Mouse (Mus musculus) spleen, adult 12 weeks (tissue): ENCODE measurements around the gene Fam110a.
A peak's percentile ranks its signal among the peaks of the same experiment; 100 is the strongest.

ENCODE experiments used
- DNase-seq: peaks from one replicate; pipeline ENCODE4 v3.0.0; 2022; ENCODE audit warnings: low spot score

The Fam110a gene

GRCm38 (mm10) chr2:151930389-151931074 is 49.5 kb downstream of the Fam110a start:
- DNase-seq, result peak; percentile 56

GRCm38 (mm10) chr2:151927103-151927502 is 52.9 kb downstream of the Fam110a start:
- no peak for DNase-seq

- no peak for DNase-seq
These were observed 54.3 kb downstream of the Fam110a start for GRCm38 (mm10) chr2:151925715-151926114.

- no peak for DNase-seq
These were observed 55.7 kb downstream of the Fam110a start for GRCm38 (mm10) chr2:151924276-151924675.

- no peak for DNase-seq
These were observed 58.4 kb downstream of the Fam110a start for GRCm38 (mm10) chr2:151921596-151921995.

GRCm38 (mm10) chr2:151921068-151921467 is 59.0 kb downstream of the Fam110a start:
- DNase-seq, result no peak
